Mouse (Mus musculus): ENCODE data around the gene Arid1b.

GRCm38 (mm10) chr17:4946421-4946974 lies 47.6 kb upstream of the Arid1b start:
- TF ChIP-seq CTCF (IDR thresholded peaks at IDR 0.05; ENCODE audit: borderline replicate concordance, control insufficient read depth, extremely low read depth, insufficient read depth, low read length, poor library complexity) (no peak), POLR2A (IDR thresholded peaks at IDR 0.05; ENCODE audit: control insufficient read depth, extremely low read depth, insufficient read depth, low read length, poor library complexity) (no peak)
